Mouse (Mus musculus): ENCODE results near the gene Dok3.

Dok3 gene

DNA sequence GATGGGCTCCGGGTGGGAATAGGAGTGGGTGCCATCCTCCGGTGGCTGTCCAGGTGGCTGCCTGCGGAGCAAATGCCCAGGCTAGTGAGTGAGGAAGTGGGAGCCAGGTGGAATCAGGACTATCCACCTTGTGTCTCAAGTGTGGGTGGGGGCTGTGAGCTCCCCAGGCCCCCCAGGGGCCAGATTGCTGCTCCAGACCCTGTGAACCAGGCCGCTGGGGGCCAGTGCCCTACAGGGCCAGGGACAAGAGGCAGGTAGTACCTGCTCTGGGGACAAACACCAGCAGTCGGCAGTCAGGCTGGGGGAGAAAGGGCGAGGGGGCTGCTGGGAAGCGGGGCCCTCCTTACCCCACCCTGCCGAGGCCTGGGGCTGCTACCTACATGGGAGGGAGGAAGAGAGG, 52.8 kb downstream of the Dok3 start:
- DNase-seq (ENCODE audit: low spot score): no peak

DNA sequence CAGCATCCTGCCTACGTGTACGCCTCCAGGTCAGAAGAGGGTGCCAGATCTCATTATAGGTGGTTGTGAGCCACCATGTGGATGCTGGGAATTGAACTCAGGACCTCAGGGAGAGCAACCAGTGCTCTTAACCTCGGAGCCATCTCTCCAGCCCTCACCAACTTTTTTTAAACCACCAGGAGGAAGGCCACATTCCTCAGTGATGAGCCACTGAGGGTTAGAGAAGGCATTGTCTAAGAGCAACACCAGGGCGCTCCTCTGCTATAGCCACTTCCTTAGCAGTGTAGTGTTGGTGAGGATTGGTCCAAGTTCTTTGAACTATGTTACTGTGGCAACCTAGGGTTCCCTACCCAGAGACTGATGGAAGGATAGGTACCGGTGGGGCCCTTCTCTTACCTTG, 53.3 kb downstream of the Dok3 start:
- DNase-seq (ENCODE audit: low spot score): no peak

DNA sequence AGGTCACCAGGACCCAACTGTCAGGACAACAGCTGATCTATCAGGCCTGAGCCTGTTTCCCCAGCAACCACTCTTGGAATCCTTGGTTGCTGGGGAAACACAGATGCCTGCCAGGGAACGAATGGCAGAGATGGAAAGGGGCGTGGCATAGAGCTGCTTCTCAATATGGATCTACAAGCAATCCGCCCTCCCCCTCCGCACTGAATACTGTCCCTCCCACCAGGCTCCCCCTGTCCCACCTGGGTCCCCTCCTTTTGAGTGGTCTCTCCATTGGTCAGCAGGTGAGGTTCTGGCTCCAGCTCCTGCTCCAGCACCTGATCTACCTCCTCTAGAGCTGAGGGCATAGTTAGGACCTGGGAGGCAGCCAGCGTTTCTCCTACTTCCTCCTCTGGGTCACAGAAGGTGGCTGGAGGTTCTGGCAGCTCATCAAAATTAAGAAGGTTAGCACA, 54.5 kb downstream of the Dok3 start:
- DNase-seq (ENCODE audit: low spot score): no peak

DNA sequence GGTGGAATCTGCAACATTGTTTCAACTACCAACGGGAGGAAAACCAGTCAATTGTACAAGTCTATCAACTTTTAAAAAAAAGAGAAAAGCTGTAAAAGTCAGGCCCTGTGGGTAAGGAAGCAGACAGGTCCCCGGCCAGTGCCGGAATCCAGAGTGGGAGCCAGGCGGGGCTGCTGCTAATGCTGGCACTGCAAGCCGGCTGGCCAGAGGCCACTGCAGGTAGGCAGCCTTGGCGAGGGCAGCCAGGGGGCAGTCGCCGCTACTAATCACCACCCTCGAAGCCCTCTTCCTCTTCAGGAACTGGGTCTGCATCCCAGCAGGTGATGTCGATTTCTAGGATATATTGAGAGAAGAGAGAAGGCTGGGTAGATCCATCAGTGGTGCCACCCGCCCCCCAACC, 55.1 kb downstream of the Dok3 start:
- DNase-seq (ENCODE audit: low spot score): no peak
